ENCODE assay signal across 23 mouse cellular contexts in the genomic region with DNA sequence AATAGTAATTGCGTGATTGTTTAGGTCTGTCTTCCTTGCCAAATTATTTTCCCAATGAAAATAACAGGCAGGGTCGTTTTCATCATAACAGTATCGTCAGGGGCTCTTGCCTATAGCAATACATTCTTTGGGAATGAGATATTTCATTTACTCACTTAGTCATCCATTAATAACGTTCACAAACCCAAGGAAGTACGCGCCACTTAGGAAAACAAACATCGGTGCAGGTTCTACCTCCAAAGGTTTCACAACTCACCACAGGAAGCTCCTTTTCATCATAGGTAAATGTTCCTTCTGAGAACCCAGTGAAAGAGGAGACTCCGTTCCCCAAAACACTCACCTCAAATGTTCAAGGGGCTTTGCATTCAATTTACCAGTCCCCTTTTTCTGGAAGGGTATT. TPM values are rescaled to one million over a fixed set of nuclear protein-coding genes. Genes with fewer than 3 reads are reported as not detected.
DNase-seq lines count a peak whose midpoint lies in the region; ATAC-seq lines count a peak whose summit lies in the region.
"Had no signal": no experiment of that assay in that cellular context is flagged by ENCODE, and none has a peak within 500 bp of the region (broad histone marks: within the 10 kb centered on the region; RNA-seq: fewer than 3 reads in every experiment).

No protein-coding gene starts in this region.

- no peaks in the 10 kb centered on the region for H3K27me3 ChIP-seq in lung, embryonic 16.5 days (ENCODE audit: control insufficient read depth, insufficient read depth, low read depth, low read length)
- no peaks in the 10 kb centered on the region for H3K27me3 ChIP-seq in neural tube, embryonic 15.5 days (replicated peaks)
- H3K27me3 ChIP-seq: embryonic facial prominence, embryonic 12.5 days; embryonic facial prominence, embryonic 15.5 days; heart, embryonic 13.5 days had no signal

- H3K4me3 ChIP-seq in lung, embryonic 16.5 days (ENCODE audit: low read length) = no peak overlapping the region
- no peak overlapping the region for H3K4me3 ChIP-seq in neural tube, embryonic 15.5 days (replicated peaks)
- H3K4me3 ChIP-seq: embryonic facial prominence, embryonic 12.5 days; embryonic facial prominence, embryonic 15.5 days; heart, embryonic 10.5 days; heart, embryonic 13.5 days had no signal

- no peak overlapping the region for H3K4me2 ChIP-seq in lung, embryonic 16.5 days (ENCODE audit: low read depth, low read length)
- H3K4me2 ChIP-seq in neural tube, embryonic 15.5 days = no peak overlapping the region
- H3K4me2 ChIP-seq: embryonic facial prominence, embryonic 12.5 days; embryonic facial prominence, embryonic 15.5 days; heart, embryonic 13.5 days; hindbrain, embryonic 14.5 days had no signal

- peak; percentile 49; the same call in 1 of the 2 replicates for ATAC-seq in lung, embryonic 16.5 days (ENCODE audit: low read depth)
- ATAC-seq in neural tube, embryonic 15.5 days (ENCODE audit: low FRiP score) = no peak
- ATAC-seq: forebrain, postnatal 0 days; hindbrain, postnatal 0 days had no signal

- H3K9ac ChIP-seq in lung, embryonic 16.5 days (ENCODE audit: low read length) = no peak overlapping the region
- H3K9ac ChIP-seq in neural tube, embryonic 15.5 days (replicated peaks) = no peak overlapping the region
- H3K9ac ChIP-seq: embryonic facial prominence, embryonic 12.5 days; embryonic facial prominence, embryonic 15.5 days; forebrain, postnatal 0 days; heart, embryonic 13.5 days; hindbrain, embryonic 14.5 days had no signal

- H3K36me3 ChIP-seq in lung, embryonic 16.5 days (ENCODE audit: control insufficient read depth, insufficient read depth, low read length) = no peaks in the 10 kb centered on the region
- H3K36me3 ChIP-seq in neural tube, embryonic 15.5 days = no peaks in the 10 kb centered on the region
- H3K36me3 ChIP-seq: embryonic facial prominence, embryonic 12.5 days; embryonic facial prominence, embryonic 15.5 days; heart, embryonic 10.5 days; heart, embryonic 13.5 days had no signal

- H3K27ac ChIP-seq in lung, embryonic 16.5 days (ENCODE audit: low read length) = no peak overlapping the region
- H3K27ac ChIP-seq in neural tube, embryonic 15.5 days (replicated peaks) = no peak overlapping the region
- H3K27ac ChIP-seq: embryonic facial prominence, embryonic 12.5 days; embryonic facial prominence, embryonic 15.5 days; heart, embryonic 10.5 days; heart, embryonic 13.5 days; hindbrain, embryonic 14.5 days; hindbrain, postnatal 0 days had no signal

- H3K4me1 ChIP-seq in lung, embryonic 16.5 days (replicated peaks; ENCODE audit: control insufficient read depth, insufficient read depth, low read length) = 0 out of 2 replicates have a peak, but pooled peaks cover 2% of the 10 kb centered on the region
- H3K4me1 ChIP-seq in neural tube, embryonic 15.5 days = no peaks in the 10 kb centered on the region
- H3K4me1 ChIP-seq: embryonic facial prominence, embryonic 12.5 days; embryonic facial prominence, embryonic 15.5 days; heart, embryonic 13.5 days had no signal

- peak; percentile 31 for DNase-seq in heart, adult 11 months
- DNase-seq in heart, adult 9 months (ENCODE audit: low spot score in 2 of 2) = no peak
- no peak for DNase-seq in lung, postnatal 10 days
- peak; percentile 58 for DNase-seq in lung, postnatal 36 days
- DNase-seq: adrenal gland, postnatal 10 days; adrenal gland, postnatal 36 days; cerebellum, adult 18-20 months; cerebellum, adult 9-10 months; cerebellum, postnatal 14 days; forebrain, postnatal 0 days; gastrocnemius, adult 2 months; gastrocnemius, postnatal 14 days; heart, adult 18-20 months; heart, postnatal 14 days; heart, postnatal 4 days had no signal

- no peaks in the 10 kb centered on the region for H3K9me3 ChIP-seq in lung, embryonic 16.5 days (ENCODE audit: control insufficient read depth, low read length)
- no peaks in the 10 kb centered on the region for H3K9me3 ChIP-seq in neural tube, embryonic 15.5 days (replicated peaks)
- H3K9me3 ChIP-seq: embryonic facial prominence, embryonic 12.5 days; embryonic facial prominence, embryonic 15.5 days; heart, embryonic 10.5 days; heart, embryonic 13.5 days had no signal

- 41% methylated on average over 8 of the region's 8 CpGs for WGBS in lung, embryonic 16.5 days
- 76% methylated on average over 8 of the region's 8 CpGs for WGBS in neural tube, embryonic 15.5 days

RNA-seq across cellular contexts. Expression of gene Cbr4, which starts 8.7 kb away (rescaled TPM):
- polyA plus RNA-seq in lung, embryonic 16.5 days (2015; fragmentation: Nextera tagmentation; extraction: Ambion mirVana) = 32.3 and 33.3 TPM in 2 replicates
- 17.2 and 25.4 TPM in 2 replicates for polyA plus RNA-seq in neural tube, embryonic 15.5 days (2015; fragmentation: Nextera tagmentation; extraction: Ambion mirVana)

Comparison
In these comparisons a context has a peak if more than half of its experiments do, and no peak if none do; other contexts are left out.
1. DNase-seq: peak in heart, adult 11 months (single experiment) and lung, postnatal 36 days (single experiment); none in heart, adult 9 months (0 of 2) and lung, postnatal 10 days (single experiment).